Mouse (Mus musculus) stomach, postnatal 0 days (tissue): ENCODE results near the gene Capn2.

Source experiments
- CTCF ChIP-seq: IDR thresholded peaks from 2 replicates; pipeline ENCODE4 v1.5.1; 2016; ENCODE audit warnings: antibody characterized with exemption, low read depth, mild to moderate bottlenecking, moderate library complexity
- EP300 ChIP-seq: optimal IDR thresholded peaks from 2 replicates; pipeline ENCODE3; 2016; ENCODE audit warnings: antibody characterized with exemption

- TF ChIP-seq CTCF (no peak), EP300 (no peak)
These were observed 6.3 kb upstream of the Capn2 start for GRCm38 (mm10) chr1:182523692-182524091.
